Mouse (Mus musculus) MEL (cell line): ENCODE results near the gene Fgfr2.

Source experiments
- CTCF ChIP-seq, 3 experiments: IDR thresholded peaks in 2 of 3; conservative IDR thresholded peaks in 1 of 3; 2 replicates each; pipeline ENCODE4 v1.5.1; 2011 to 2012; ENCODE audit warnings: low read length in 3 of 3, low read depth in 2 of 3, mild to moderate bottlenecking in 2 of 3, improper control_type of control experiment in 1 of 3, inconsistent platforms in 1 of 3, mixed read lengths in 1 of 3, moderate library complexity in 1 of 3; ENCODE audit not compliant: control insufficient read depth in 1 of 3, insufficient read depth in 1 of 3, poor library complexity in 1 of 3, severe bottlenecking in 1 of 3
- EP300 ChIP-seq, 2 experiments: IDR thresholded peaks; 2 replicates each; pipeline ENCODE4 v1.6.1; 2011; ENCODE audit warnings: improper control_type of control experiment in 2 of 2, low read length in 2 of 2, low read depth in 1 of 2, mild to moderate bottlenecking in 1 of 2
- MEF2A ChIP-seq: IDR thresholded peaks from 2 replicates; pipeline ENCODE4 v1.6.1; 2014; ENCODE audit warnings: low read depth, mild to moderate bottlenecking, inconsistent platforms, low read length, improper control_type of control experiment; ENCODE audit not compliant: poor library complexity, insufficient replicate concordance, severe bottlenecking; ENCODE audit errors: extremely low read depth
- POLR2A ChIP-seq, 2 experiments: IDR thresholded peaks; 2 replicates each; pipeline ENCODE4 v1.6.1; 2011 to 2012; ENCODE audit warnings: low read length in 2 of 2, mild to moderate bottlenecking in 2 of 2, control low read depth in 1 of 2, improper control_type of control experiment in 1 of 2, low read depth in 1 of 2, moderate library complexity in 1 of 2; ENCODE audit not compliant: control insufficient read depth in 1 of 2, insufficient read depth in 1 of 2, poor library complexity in 1 of 2
- TAL1 ChIP-seq: IDR thresholded peaks from 2 replicates; pipeline ENCODE4 v1.6.1; 2012; ENCODE audit warnings: mild to moderate bottlenecking, inconsistent platforms, low read length, moderate library complexity, mixed read lengths
- USF2 ChIP-seq, 2 experiments: IDR thresholded peaks; 2 replicates each; pipeline ENCODE4 v1.6.1; 2011 to 2012; ENCODE audit warnings: improper control_type of control experiment in 2 of 2, low read length in 2 of 2, borderline replicate concordance in 1 of 2, inconsistent platforms in 1 of 2, low read depth in 1 of 2, mild to moderate bottlenecking in 1 of 2; ENCODE audit not compliant: insufficient read depth in 1 of 2
- ZMIZ1 ChIP-seq: IDR thresholded peaks from 2 replicates; pipeline ENCODE4 v1.6.1; 2012; ENCODE audit warnings: low read depth, mild to moderate bottlenecking, inconsistent platforms, low read length, improper control_type of control experiment, moderate library complexity
- ZNF384 ChIP-seq: IDR thresholded peaks from 2 replicates; pipeline ENCODE4 v1.6.1; 2012; ENCODE audit warnings: low read depth, mild to moderate bottlenecking, inconsistent platforms, low read length, improper control_type of control experiment

DNA sequence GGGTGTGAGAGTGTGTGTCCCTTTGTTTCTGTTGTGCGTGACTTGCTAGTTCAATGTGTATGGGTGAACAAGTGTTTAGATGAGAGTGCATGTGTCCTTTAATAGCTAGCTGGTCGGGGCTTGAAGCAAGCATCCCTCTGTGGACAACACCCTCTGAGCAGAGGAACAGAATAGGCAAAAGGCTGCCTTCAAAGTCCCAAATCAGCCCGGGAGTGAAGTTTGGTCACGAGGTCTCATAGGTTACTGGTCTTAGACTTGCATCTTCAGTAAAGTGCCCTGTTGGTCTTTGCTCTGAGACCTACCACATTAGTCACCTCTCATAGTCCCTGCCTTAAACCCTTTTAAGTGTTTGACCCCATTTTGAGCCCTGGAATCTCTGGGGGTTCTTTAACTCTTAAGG is 1571.7 kb downstream of the Fgfr2 start:
- TF ChIP-seq CTCF (IDR thresholded peaks at IDR 0.05 in 2 of 3, conservative IDR thresholded peaks at IDR 0.05 in 1 of 3; ENCODE audit: control insufficient read depth in 1 of 3, insufficient read depth in 1 of 3, low read depth in 2 of 3, low read length in 3 of 3, poor library complexity in 1 of 3, severe bottlenecking in 1 of 3) (no peak), USF2 (IDR thresholded peaks at IDR 0.05; ENCODE audit: borderline replicate concordance in 1 of 2, insufficient read depth in 1 of 2, low read depth in 1 of 2, low read length in 2 of 2) (no peak), TAL1 (no peak), ZMIZ1 (no peak), ZNF384 (no peak), MEF2A (no peak), POLR2A (IDR thresholded peaks at IDR 0.05; ENCODE audit: control insufficient read depth in 1 of 2, insufficient read depth in 1 of 2, low read depth in 1 of 2, low read length in 2 of 2, poor library complexity in 1 of 2) (no peak), EP300 (IDR thresholded peaks at IDR 0.05; ENCODE audit: low read depth in 1 of 2, low read length in 2 of 2) (no peak)
